Mouse (Mus musculus): Measurements from ENCODE around the gene Sorcs2. TPM values are rescaled to one million over a fixed set of nuclear protein-coding genes. Genes with fewer than 3 reads are reported as not detected.

The Sorcs2 gene
- polyA plus RNA-seq, 1 experiment from 2014 or later = 12.8 TPM

GRCm38 (mm10) chr5:36228405-36229370, 169.3 kb downstream of the Sorcs2 start:
- ATAC-seq (replicated peaks; ENCODE audit: low FRiP score, low TSS enrichment, low read depth) = no peak
- Histone ChIP-seq H3K27ac (ENCODE audit: low read depth) (no peak overlapping the region), H3K36me3 (ENCODE audit: control insufficient read depth, insufficient read depth, low read length) (no peaks in the 10 kb centered on the region), H3K4me2 (ENCODE audit: low read length) (no peak overlapping the region), H3K27me3 (replicated peaks; ENCODE audit: control insufficient read depth, insufficient read depth, low read length) (no peaks in the 10 kb centered on the region), H3K4me3 (ENCODE audit: low read depth, low read length) (no peak overlapping the region), H3K9me3 (ENCODE audit: control insufficient read depth, low read length) (no peaks in the 10 kb centered on the region), H3K9ac (ENCODE audit: low read length) (no peak overlapping the region), H3K4me1 (replicated peaks; ENCODE audit: control insufficient read depth, insufficient read depth, low read length) (no peaks in the 10 kb centered on the region)
- 76% methylated on average over 23 of the region's 23 CpGs for WGBS
- DNase-seq (ENCODE audit: low spot score) = no peak

- no peaks in the 10 kb centered on the region for H3K4me1 ChIP-seq (replicated peaks; ENCODE audit: control insufficient read depth, insufficient read depth, low read length)
- no peak overlapping the region for H3K9ac ChIP-seq (ENCODE audit: low read length)
- no peaks in the 10 kb centered on the region for H3K9me3 ChIP-seq (ENCODE audit: control insufficient read depth, low read length)
- peak overlapping the region; percentile 81 for H3K27ac ChIP-seq (ENCODE audit: low read depth)
- no peaks in the 10 kb centered on the region for H3K36me3 ChIP-seq (ENCODE audit: control insufficient read depth, insufficient read depth, low read length)
- H3K4me3 ChIP-seq (ENCODE audit: low read depth, low read length) = no peak overlapping the region
- WGBS = 38% methylated on average over 11 of the region's 11 CpGs
- no peak overlapping the region for H3K4me2 ChIP-seq (ENCODE audit: low read length)
- H3K27me3 ChIP-seq (replicated peaks; ENCODE audit: control insufficient read depth, insufficient read depth, low read length) = no peaks in the 10 kb centered on the region
- peak; percentile 54 for DNase-seq (ENCODE audit: low spot score)
- peak; percentile 63; the same call in 1 of the 2 replicates for ATAC-seq (replicated peaks; ENCODE audit: low FRiP score, low TSS enrichment, low read depth)
Measured at GRCm38 (mm10) chr5:36226296-36226695, 171.6 kb downstream of the Sorcs2 start.

- H3K27me3 ChIP-seq (replicated peaks; ENCODE audit: control insufficient read depth, insufficient read depth, low read length) = no peaks in the 10 kb centered on the region
- WGBS = 55% methylated on average over 7 of the region's 7 CpGs
- H3K4me2 ChIP-seq (ENCODE audit: low read length) = no peak overlapping the region
- H3K9me3 ChIP-seq (ENCODE audit: control insufficient read depth, low read length) = no peaks in the 10 kb centered on the region
- H3K27ac ChIP-seq (ENCODE audit: low read depth) = peak overlapping the region; percentile 81
- no peak overlapping the region for H3K4me3 ChIP-seq (ENCODE audit: low read depth, low read length)
- ATAC-seq (replicated peaks; ENCODE audit: low FRiP score, low TSS enrichment, low read depth) (no peak), DNase-seq (ENCODE audit: low spot score) (no peak)
- H3K36me3 ChIP-seq (ENCODE audit: control insufficient read depth, insufficient read depth, low read length) = no peaks in the 10 kb centered on the region
- H3K4me1 ChIP-seq (replicated peaks; ENCODE audit: control insufficient read depth, insufficient read depth, low read length) = no peaks in the 10 kb centered on the region
- no peak overlapping the region for H3K9ac ChIP-seq (ENCODE audit: low read length)
Measured at GRCm38 (mm10) chr5:36225855-36226254, 172.1 kb downstream of the Sorcs2 start.

- peak; percentile 65 for DNase-seq (ENCODE audit: low spot score)
Measured at GRCm38 (mm10) chr5:36223787-36224186, 174.2 kb downstream of the Sorcs2 start.

GRCm38 (mm10) chr5:36220626-36221025, 177.3 kb downstream of the Sorcs2 start:
- Histone ChIP-seq H3K4me3 (ENCODE audit: low read depth, low read length) (no peak overlapping the region), H3K27me3 (replicated peaks; ENCODE audit: control insufficient read depth, insufficient read depth, low read length) (no peaks in the 10 kb centered on the region), H3K4me2 (ENCODE audit: low read length) (no peak overlapping the region), H3K4me1 (replicated peaks; ENCODE audit: control insufficient read depth, insufficient read depth, low read length) (no peaks in the 10 kb centered on the region), H3K27ac (ENCODE audit: low read depth) (no peak overlapping the region), H3K9me3 (ENCODE audit: control insufficient read depth, low read length) (no peaks in the 10 kb centered on the region), H3K36me3 (ENCODE audit: control insufficient read depth, insufficient read depth, low read length) (no peaks in the 10 kb centered on the region), H3K9ac (ENCODE audit: low read length) (no peak overlapping the region)
- 72% methylated on average over 6 of the region's 6 CpGs for WGBS
- DNase-seq (ENCODE audit: low spot score) (no peak), ATAC-seq (replicated peaks; ENCODE audit: low FRiP score, low TSS enrichment, low read depth) (no peak)

More at GRCm38 (mm10) chr5:36223787-36224186, 174.2 kb downstream of the Sorcs2 start:
- H3K9me3 ChIP-seq (ENCODE audit: control insufficient read depth, low read length) = no peaks in the 10 kb centered on the region
- H3K27me3 ChIP-seq (replicated peaks; ENCODE audit: control insufficient read depth, insufficient read depth, low read length) = no peaks in the 10 kb centered on the region
- no peak overlapping the region for H3K4me3 ChIP-seq (ENCODE audit: low read depth, low read length)
- H3K9ac ChIP-seq (ENCODE audit: low read length) = no peak overlapping the region
- H3K4me1 ChIP-seq (replicated peaks; ENCODE audit: control insufficient read depth, insufficient read depth, low read length) = no peaks in the 10 kb centered on the region
- ATAC-seq (replicated peaks; ENCODE audit: low FRiP score, low TSS enrichment, low read depth) = no peak
- H3K36me3 ChIP-seq (ENCODE audit: control insufficient read depth, insufficient read depth, low read length) = no peaks in the 10 kb centered on the region
- WGBS = 72% methylated on average over 6 of the region's 6 CpGs
- no peak overlapping the region for H3K4me2 ChIP-seq (ENCODE audit: low read length)
- H3K27ac ChIP-seq (ENCODE audit: low read depth) = no peak overlapping the region

- Histone ChIP-seq H3K27me3 (replicated peaks; ENCODE audit: control insufficient read depth, insufficient read depth, low read length) (no peaks in the 10 kb centered on the region), H3K4me1 (replicated peaks; ENCODE audit: control insufficient read depth, insufficient read depth, low read length) (no peaks in the 10 kb centered on the region), H3K27ac (ENCODE audit: low read depth) (no peak overlapping the region), H3K4me3 (ENCODE audit: low read depth, low read length) (no peak overlapping the region), H3K9me3 (ENCODE audit: control insufficient read depth, low read length) (no peaks in the 10 kb centered on the region), H3K36me3 (ENCODE audit: control insufficient read depth, insufficient read depth, low read length) (no peaks in the 10 kb centered on the region), H3K9ac (ENCODE audit: low read length) (no peak overlapping the region), H3K4me2 (ENCODE audit: low read length) (no peak overlapping the region)
- WGBS = 86% methylated on average over 4 of the region's 4 CpGs
- ATAC-seq (replicated peaks; ENCODE audit: low FRiP score, low TSS enrichment, low read depth) (no peak), DNase-seq (ENCODE audit: low spot score) (no peak)
Measured at GRCm38 (mm10) chr5:36220105-36220504, 177.8 kb downstream of the Sorcs2 start.

- Histone ChIP-seq H3K36me3 (ENCODE audit: control insufficient read depth, insufficient read depth, low read length) (no peaks in the 10 kb centered on the region), H3K4me3 (ENCODE audit: low read depth, low read length) (no peak overlapping the region), H3K27ac (ENCODE audit: low read depth) (no peak overlapping the region), H3K9me3 (ENCODE audit: control insufficient read depth, low read length) (no peaks in the 10 kb centered on the region; the same call in 1 of the 2 replicates), H3K9ac (ENCODE audit: low read length) (no peak overlapping the region), H3K4me2 (ENCODE audit: low read length) (no peak overlapping the region), H3K27me3 (replicated peaks; ENCODE audit: control insufficient read depth, insufficient read depth, low read length) (no peaks in the 10 kb centered on the region), H3K4me1 (replicated peaks; ENCODE audit: control insufficient read depth, insufficient read depth, low read length) (no peaks in the 10 kb centered on the region)
- no peak for ATAC-seq (replicated peaks; ENCODE audit: low FRiP score, low TSS enrichment, low read depth)
- no peak for DNase-seq (ENCODE audit: low spot score)
- 84% methylated on average over 10 of the region's 10 CpGs for WGBS
Measured at GRCm38 (mm10) chr5:36213310-36213709, 184.6 kb downstream of the Sorcs2 start.

GRCm38 (mm10) chr5:36208803-36209202, 189.1 kb downstream of the Sorcs2 start:
- H3K4me3 ChIP-seq (ENCODE audit: low read depth, low read length) = no peak overlapping the region
- H3K36me3 ChIP-seq (ENCODE audit: control insufficient read depth, insufficient read depth, low read length) = no peaks in the 10 kb centered on the region
- no peak overlapping the region for H3K27ac ChIP-seq (ENCODE audit: low read depth)
- WGBS = 70% methylated on average over 3 of the region's 3 CpGs
- ATAC-seq (replicated peaks; ENCODE audit: low FRiP score, low TSS enrichment, low read depth) = no peak
- H3K27me3 ChIP-seq (replicated peaks; ENCODE audit: control insufficient read depth, insufficient read depth, low read length) = no peaks in the 10 kb centered on the region
- H3K4me1 ChIP-seq (replicated peaks; ENCODE audit: control insufficient read depth, insufficient read depth, low read length) = no peaks in the 10 kb centered on the region
- no peak for DNase-seq (ENCODE audit: low spot score)
- H3K9me3 ChIP-seq (ENCODE audit: control insufficient read depth, low read length) = no peaks in the 10 kb centered on the region
- no peak overlapping the region for H3K9ac ChIP-seq (ENCODE audit: low read length)
- no peak overlapping the region for H3K4me2 ChIP-seq (ENCODE audit: low read length)

- no peak overlapping the region for H3K4me3 ChIP-seq (ENCODE audit: low read depth, low read length)
- H3K27me3 ChIP-seq (replicated peaks; ENCODE audit: control insufficient read depth, insufficient read depth, low read length) = no peaks in the 10 kb centered on the region
- WGBS = 81% methylated on average over 11 of the region's 11 CpGs
- H3K4me2 ChIP-seq (ENCODE audit: low read length) = no peak overlapping the region
- no peaks in the 10 kb centered on the region for H3K36me3 ChIP-seq (ENCODE audit: control insufficient read depth, insufficient read depth, low read length)
- no peaks in the 10 kb centered on the region for H3K4me1 ChIP-seq (replicated peaks; ENCODE audit: control insufficient read depth, insufficient read depth, low read length)
- ATAC-seq (replicated peaks; ENCODE audit: low FRiP score, low TSS enrichment, low read depth) = no peak
- no peak for DNase-seq (ENCODE audit: low spot score)
- H3K9ac ChIP-seq (ENCODE audit: low read length) = no peak overlapping the region
- no peaks in the 10 kb centered on the region for H3K9me3 ChIP-seq (ENCODE audit: control insufficient read depth, low read length)
- no peak overlapping the region for H3K27ac ChIP-seq (ENCODE audit: low read depth)
Measured at GRCm38 (mm10) chr5:36205397-36205796, 192.5 kb downstream of the Sorcs2 start.

All from intestine, embryonic 14.5 days (tissue).